Mouse (Mus musculus): Measurements from ENCODE around the gene Slc32a1.

Gene Slc32a1

DNA sequence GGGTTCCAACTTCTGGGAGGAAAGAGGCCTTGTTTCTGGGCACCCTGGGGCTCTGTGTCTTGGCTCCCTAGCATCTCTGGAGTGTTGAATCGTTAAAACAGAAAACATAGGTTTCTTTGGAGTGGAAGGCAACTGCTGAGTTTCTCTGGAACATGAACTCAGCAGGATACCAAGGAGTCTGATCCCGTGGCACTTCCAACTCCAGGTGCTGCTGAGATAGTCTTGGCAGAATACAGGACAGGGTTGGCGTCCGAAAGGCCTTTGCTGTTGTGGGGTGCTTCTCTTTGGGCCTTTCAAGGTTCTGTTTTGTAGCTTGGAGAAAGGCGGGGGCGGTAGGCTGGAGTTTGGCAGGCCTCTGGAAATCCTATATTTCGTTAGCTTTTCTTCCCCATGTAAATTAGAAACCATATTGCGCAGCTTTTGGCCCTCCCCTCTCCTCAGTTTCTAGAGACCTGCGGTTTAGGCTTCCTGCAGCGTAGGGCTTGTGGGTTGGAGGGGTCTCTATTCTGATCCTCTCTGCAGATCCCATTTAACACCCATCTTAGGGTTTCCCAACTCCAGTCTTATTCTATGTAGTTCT lies 2.2 kb downstream of the Slc32a1 start:
- no peak for DNase-seq

DNA sequence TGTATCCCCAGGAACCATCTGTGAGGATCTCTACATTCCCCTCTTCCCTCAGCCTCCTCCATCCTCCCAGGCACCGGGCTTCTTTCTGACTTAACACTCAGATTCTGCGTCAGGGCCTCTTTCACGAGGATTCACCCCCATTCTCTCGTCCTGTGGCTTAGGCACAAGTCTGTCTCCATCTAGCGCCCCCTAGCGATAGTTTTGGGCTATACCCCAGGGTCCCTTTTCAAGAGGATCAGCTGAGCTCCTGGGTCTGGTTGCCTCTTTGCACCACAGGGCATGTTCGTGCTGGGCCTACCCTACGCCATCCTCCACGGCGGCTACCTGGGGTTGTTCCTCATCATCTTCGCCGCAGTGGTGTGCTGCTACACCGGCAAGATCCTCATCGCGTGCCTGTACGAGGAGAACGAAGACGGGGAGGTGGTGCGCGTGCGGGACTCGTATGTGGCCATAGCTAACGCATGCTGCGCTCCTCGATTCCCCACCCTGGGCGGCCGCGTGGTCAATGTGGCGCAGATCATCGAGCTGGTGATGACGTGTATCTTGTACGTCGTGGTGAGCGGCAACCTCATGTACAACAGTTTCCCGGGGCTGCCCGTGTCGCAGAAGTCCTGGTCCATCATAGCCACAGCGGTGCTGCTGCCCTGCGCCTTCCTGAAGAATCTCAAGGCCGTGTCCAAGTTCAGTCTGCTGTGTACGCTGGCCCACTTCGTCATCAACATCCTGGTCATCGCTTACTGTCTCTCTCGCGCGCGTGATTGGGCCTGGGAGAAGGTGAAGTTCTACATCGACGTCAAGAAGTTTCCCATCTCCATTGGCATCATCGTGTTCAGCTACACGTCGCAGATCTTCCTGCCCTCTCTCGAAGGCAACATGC lies 3.2 kb downstream of the Slc32a1 start:
- peak; percentile 52 for DNase-seq

DNA sequence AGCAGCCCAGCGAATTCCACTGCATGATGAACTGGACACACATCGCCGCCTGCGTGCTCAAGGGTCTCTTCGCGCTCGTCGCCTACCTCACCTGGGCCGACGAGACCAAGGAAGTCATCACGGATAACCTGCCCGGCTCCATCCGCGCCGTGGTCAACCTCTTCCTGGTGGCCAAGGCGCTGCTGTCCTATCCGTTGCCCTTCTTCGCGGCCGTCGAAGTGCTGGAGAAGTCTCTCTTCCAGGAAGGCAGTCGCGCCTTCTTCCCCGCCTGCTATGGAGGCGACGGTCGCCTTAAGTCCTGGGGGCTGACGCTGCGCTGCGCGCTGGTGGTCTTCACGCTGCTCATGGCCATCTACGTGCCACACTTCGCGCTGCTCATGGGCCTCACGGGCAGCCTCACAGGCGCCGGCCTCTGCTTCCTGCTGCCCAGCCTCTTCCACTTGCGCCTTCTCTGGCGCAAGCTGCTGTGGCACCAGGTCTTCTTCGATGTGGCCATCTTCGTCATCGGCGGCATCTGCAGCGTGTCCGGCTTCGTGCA lies 3.9 kb downstream of the Slc32a1 start:
- DNase-seq, result no peak

DNA sequence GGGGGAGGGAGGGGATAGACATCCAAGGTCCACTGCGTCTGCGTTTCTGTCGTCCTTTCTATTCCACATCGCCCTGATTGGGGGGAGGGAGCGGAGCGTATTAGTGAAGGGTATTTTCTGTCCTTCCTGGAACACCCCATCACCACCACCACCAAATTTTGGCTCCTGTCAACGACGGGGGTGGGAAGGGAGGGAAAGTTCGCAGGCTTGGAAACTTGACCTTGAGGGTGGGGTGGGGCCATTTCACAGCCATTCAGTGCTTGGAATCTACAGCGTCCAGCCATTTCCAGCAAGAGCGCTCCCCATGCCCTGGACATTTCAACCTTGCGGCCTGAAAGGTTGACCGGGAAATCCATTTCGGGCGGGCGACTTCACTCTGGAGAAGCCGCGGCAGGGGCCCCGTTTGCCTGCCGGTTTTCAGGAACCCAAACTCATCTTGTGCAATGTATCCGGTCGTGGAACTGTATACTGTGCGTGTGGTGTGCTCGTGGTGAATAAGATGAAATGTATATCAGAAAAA lies 4.7 kb downstream of the Slc32a1 start:
- DNase-seq, result no peak

DNA sequence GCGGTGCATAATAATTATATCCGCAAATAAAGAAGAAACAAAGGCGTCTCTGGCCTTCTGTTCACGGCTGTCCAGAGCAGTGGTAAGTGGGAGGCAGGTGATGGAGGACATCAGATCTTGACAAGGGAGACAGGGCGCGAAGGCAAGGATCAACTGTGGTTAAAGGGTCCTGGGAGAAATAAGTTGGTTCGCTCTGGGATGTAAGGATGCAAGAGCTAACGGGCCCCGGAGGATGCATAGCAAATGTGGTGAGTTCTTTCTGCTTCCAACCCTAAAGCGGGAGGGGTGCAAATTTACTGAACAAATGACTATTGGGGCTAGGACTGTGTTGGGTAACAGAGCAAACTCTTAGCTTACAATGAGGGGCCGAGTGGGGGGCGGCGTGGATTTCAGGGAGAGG lies 5.1 kb downstream of the Slc32a1 start:
- no peak for DNase-seq

DNA sequence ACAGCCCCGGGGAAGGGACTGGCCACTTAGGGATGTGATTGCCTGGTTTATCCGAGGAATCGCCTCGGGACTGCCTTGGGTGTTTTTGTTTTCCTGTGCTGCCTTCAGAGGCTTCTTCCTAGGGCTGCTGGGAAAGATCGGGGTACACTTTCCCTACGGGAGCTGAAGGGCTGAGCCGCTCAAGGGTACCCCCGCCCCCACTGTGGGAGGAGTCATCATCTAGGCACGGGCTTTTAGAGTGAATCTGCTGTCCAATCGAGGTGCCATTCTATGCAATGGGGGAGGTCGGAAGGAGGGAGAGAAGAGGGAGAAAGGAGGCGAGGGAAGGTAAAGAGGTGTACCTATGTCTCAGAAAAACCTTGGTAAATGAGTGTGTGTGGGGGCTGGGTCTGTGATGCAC lies 5.7 kb downstream of the Slc32a1 start:
- DNase-seq, result no peak

DNA sequence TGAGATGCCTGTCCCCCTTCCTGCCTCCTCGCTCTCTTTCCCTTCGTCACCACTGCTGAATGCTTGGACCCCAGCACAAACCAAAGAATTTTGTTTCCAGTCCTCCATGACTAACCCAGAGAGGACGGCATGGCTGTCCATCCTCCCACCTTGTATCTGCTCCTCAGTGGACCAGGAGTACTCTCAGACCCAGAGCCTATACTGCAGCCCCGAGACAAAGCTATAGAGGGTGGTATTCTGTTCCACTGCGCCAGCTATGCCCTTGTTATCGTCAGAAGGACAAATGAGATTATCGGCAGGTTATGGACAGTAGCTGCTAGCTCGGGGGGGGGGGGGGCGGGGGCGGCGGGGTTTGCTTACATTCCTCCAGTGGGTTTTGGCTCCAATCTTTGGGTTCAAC lies 6.2 kb downstream of the Slc32a1 start:
- DNase-seq, result no peak

DNA sequence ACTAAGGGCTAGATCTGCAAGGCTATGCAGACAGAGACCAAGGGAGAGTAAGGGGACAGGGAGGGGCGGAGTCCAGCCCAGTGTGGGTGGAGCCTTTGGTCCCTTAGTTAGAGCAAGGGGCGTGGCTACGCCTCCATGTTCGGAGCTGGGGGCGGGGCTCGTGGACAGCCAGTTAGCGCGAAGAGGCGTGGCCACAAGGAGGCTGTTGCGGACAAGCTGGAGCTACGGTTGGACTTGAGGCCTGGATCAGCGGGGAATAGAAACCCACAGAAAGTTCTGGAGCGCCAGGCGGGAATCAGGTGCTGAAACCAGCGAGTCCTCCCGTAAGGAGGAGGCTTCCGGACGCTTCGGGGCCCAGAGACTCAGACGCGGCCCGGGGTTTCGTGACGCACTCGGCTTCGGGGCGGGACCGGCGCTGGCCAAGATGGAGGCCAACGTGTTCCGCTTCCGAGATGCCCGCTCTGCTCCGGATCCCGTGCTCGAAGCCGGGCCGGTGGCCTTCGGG lies 14.2 kb downstream of the Slc32a1 start, which contains the start of gene Actr5:
Gene Actr5, plus strand, starts transcription at position 171 of the 505 bp plus-strand sequence.
- peak; percentile 97 for DNase-seq

DNA sequence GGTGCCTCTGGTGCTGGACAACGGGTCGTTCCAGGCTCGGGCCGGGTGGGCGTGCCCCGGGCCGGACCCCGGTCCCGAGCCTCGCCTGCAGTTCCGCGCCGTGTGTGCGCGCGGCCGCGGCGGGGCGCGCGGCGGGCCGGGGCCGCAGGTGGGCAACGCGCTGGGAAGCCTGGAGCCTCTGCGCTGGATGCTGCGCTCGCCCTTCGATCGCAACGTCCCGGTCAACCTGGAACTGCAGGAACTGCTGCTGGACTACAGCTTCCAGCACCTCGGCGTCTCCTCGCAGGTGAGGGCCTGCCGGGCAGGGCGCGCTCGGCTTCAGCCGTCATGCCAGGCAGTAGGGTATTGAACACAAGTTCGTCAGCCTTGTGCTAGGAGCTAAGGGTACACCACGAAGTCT lies 14.7 kb downstream of the Slc32a1 start:
- DNase-seq, result peak; percentile 9

DNA sequence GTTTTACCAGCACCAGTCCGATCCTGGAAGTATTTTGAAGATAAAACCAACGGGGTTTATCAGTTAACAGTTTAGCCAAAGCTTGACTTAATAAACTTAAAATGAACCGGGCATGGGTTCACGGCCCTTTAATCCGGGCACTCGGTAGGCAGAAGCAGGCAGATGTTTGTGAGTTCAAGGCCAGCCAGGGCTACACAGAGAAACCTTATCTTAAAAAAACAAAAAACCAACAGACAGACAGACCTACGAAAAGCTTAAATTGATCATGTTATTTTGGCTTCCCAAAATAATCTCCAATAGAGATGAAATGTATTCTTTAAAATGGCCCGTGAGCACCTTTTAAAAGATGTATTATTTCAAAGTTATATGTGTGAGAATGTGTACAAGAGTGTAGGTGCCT lies 15.1 kb downstream of the Slc32a1 start:
- no peak for DNase-seq

DNA sequence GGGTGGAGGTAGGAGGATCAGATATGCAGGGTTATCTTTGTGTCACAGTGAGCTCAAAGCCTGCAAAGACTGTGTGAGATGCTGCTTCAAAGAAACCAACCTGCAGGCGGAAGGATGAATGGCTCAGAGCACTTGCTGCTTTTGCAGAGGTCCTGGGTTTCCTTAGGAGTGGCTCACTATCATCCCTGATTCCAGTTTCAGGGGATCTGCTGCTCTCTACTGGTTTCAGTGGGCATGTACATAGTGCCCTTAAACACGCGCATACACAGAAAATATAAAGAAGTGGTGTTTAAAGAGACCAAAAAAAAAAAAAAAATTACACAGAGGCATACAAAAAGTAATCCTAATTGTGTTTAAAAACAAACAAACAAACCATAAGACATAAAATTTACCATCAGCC lies 18.3 kb downstream of the Slc32a1 start:
- DNase-seq, result no peak

DNA sequence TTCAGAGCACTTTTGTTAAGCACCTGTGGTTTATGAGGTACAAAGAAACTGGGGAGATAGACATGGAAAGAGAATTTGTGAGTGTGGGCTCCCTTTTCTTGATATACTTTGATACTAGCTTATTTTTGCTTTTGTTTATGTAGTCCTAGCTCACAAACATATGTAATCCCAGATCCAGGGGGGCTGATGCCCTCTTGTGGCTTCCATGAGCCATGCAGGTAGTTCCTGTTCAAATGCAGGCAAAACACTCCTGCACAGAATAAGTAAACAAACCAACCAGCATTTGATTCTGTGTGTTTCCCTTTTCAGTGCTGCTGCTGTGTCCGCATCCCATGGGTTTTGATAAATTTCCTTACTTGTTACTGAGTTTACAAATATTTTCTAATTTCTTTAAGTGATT lies 18.8 kb downstream of the Slc32a1 start:
- DNase-seq, result no peak

DNA sequence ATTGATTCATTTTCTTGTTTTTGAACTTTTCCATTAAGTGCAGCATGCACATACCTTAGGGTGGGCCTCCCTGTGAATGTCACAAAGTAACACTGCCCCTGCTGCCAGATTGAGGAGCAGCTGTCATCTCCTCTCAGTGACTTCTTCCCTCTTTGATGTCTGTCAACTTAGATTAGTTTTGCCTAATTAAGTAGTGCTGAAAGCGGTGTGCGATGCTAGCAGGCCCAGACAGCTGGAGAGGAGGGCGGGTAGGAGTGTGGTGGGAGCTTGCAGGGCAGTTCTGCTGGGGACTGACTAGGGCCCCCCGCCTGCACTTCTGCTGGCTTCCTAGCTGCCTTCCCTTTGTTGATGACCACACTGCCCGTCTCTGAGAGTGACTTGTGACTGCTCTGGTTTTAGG lies 21.3 kb downstream of the Slc32a1 start:
- DNase-seq, result no peak

DNA sequence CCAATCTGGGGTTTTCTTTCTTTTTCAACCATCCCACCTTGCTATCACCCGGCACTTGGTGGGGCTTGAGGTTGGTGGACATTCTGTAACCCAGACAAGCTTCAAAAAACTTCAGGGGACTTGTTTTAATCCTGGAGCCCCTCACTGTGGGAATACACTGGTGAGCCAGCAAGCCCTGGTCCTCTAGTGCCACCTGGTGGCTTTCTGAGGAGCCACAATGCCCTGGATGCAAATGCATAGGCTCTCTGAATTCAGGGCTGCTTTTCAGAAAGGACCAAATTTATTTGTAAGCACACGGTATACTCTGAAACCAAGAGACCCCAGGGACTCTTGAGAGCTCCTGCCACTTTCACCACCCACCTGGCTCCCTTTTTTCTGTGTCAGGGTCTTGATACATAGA lies 31.3 kb downstream of the Slc32a1 start:
- peak; percentile 71 for DNase-seq

DNA sequence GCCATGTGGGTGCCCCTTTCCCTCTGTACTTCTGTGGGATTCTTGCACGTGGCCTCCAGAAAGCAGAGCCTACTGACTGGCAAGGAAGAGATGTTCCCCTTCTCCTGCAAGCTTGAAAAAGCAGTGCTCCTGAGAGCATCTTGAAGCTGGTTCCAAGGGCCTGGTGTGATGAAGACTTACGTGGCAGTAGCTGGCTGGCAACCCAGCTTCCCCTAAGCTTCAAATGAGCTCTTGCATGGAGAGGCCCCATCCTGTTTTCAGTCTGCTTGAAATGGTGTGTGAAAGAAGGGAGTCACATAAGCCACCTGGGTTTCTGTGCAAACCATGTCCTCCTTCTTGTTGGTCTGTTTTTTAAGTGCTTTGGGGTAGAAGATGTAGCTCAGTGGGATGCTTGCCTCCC lies 32.0 kb downstream of the Slc32a1 start:
- DNase-seq, result no peak

DNA sequence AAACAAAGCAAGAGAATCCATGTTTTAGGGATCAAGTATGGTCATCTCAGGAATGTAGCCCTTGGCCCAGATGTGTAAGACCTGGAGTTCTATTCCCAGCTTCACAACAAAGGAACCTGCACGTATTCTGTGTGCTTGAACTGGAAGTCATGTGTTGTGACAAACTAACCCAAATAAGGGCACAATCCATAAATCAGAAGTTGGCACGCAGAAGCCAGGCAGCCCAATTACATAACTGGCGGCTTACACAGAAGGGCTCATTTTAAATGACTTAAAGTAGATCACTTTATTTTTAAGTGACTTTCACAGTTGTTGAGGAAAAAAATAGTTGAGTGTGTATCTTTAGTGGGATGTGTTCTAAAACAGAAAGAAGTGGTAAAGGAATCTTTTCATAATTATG lies 33.2 kb downstream of the Slc32a1 start:
- DNase-seq, result no peak

DNA sequence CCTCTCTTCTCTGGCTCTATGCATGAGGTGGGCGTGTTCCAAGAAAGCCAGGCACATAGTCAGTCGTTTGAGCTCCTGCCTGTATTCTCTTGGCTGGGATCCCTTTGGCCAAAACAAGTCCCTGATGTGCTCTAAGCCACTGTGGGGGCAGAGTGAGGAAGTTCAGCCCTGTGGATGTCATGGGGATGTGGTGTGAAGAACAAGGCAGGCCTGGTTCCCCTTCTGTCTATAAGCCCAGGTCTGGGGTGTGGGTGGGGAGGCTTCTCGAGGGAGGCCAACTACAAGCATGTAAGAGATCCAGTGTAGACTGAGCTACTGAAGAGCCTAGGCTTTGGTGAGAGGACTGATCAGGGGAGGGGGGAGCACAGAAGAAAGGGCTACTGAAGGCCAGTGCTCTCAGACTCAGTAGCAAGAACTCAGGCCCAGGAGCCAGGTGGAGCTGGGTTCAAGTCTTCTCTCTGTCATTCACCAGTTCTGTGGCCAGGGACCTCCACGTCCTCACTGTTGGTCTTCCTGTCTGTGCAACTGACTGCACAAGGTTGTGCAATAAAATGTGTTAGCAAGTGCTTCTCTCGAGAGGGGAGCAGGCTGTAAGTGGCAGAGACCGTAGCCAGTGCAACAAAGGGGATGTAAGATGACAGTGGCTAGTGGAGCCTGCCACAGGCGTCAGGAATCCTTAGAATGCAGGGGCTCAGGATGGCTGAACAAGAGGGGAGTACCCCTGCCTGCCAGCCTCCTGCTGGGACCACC lies 40.8 kb downstream of the Slc32a1 start:
- DNase-seq, result no peak

DNA sequence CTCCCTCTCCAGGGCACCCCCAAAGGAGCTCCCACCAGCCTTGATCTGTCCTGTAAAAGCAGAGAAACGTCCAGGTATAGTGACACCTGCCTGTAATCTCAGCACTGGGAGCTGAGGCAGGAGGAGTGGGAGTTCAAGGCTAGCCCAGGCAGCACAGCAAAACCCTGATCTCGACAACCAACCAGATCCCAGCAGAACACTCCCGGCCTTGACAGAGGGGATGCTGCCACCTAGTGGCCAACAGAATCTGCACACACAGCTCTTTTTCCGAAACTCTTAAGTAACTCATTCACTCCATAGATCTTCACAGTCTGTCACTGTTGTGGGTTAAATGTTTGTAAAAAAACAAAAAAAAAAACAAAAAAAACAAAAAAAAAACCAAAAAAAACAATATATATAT lies 42.4 kb downstream of the Slc32a1 start:
- DNase-seq, result peak; percentile 82

DNA sequence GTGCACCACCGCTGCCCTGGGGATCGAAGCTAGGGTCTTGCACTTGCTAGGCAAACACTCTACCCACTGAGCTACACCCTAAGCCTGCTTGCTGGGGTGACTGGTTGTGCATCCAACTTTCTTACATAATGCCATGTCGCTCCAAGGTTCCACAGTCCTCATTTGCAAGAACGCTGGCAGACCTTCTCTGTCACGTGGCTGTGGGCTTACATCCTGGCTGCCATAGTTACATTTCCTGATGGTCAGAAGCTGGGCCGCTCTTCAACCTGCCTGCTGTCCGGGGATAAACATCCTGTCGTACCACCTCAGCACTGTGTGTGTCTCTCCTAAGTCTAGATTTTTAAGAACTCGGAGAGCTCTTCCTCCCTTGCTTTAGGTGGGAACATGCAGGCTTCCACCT lies 44.1 kb downstream of the Slc32a1 start:
- peak; percentile 74 for DNase-seq

DNA sequence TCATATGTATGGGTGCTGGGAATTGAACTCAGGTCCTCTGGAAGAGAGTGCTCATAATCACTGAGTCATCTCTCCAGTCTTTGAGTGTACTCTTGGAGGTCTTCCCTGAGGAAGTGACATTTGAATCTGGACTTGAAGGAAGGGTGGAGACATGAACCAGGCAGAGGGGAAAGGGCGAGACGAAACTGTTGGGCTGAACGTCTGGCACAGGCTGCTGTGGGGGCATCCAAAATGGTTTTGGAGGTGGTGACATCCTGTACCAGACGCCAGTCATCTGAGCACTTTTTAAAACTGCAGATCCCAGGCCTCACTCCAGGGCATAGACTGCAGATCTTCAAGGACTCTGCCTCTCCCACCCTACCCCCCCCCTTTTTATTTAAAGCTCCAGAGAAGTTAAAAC lies 45.2 kb downstream of the Slc32a1 start:
- DNase-seq, result no peak

DNA sequence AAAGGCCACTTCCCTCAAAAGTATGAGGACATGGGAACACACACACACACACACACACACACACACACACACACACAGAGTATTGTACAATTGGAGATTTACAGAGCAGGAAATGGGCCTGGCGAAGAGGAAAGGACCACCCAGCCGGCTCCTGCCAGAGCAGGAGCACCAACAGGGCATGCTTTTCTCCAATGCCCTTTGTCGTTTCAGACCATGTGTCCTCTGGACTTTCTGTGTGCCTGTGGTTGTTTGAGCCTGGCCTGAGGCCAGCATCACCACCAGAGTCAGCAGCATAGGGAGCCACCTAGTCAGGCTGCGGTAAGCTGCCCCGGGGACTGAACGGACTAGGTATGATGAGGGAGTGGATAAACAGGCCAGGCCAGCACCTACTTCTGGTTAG lies 48.3 kb downstream of the Slc32a1 start:
- peak; percentile 72 for DNase-seq

DNA sequence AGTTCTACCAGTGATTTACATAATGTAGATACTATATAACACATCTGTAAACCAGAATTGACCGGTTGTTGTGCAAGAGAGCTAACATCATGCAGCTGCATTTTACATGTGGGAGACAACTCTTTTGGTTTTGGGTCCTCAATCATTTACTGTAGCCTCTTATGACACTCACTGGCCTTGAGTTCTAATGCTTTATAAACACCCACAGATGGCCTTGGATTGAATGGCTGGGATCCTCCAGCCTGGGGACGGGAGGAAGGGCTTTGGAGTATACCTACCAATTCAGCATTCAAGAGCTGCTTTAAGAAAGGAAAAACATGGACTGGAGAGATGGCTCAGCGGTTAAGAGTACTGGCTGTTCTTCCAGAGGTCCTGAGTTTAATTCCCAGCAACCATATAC lies 48.8 kb downstream of the Slc32a1 start:
- no peak for DNase-seq

DNA sequence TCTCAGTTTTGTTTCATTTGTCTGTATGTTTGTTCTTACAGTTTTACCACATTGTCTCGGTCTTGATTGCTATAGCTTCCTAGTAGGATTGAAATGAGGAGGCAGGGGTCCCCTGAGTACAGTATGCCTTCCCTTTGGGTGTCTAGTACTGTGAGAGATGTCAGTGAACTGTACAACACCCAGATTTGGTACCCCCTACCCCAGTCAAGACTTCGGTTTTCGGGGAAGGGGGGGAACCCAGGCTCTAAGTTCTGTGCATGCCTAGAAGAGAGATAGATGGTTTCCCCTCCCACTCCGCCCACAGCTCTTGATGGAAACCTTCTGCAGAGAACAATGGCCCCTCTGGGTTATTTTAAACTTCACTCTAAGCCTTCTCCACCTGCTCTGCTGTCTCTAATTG lies 54.5 kb downstream of the Slc32a1 start, which contains the start of gene Ppp1r16b:
Gene Ppp1r16b, plus strand, starts transcription at position 301 of the 400 bp plus-strand sequence.
- no peak for DNase-seq
